ENCODE assay signal across 10 mouse cellular contexts in genomic region chr7:29224756-29225394, GRCm38 (mm10). TPM values are rescaled to one million over a fixed set of nuclear protein-coding genes. Genes with fewer than 3 reads are reported as not detected.
DNase-seq lines count a peak whose midpoint lies in the region; ATAC-seq lines count a peak whose summit lies in the region.
"Had no signal": no experiment of that assay in that cellular context is flagged by ENCODE, and none has a peak within 500 bp of the region (broad histone marks: within the 10 kb centered on the region; RNA-seq: fewer than 3 reads in every experiment).

No protein-coding gene starts in this region.

- DNase-seq in right cerebral cortex, postnatal 10 days (ENCODE audit: low spot score in 2 of 2), result peak; percentile 63 to 72
- no peak for DNase-seq in right cerebral cortex, postnatal 25 days
- DNase-seq in MN1 (ENCODE audit: low spot score), result no peak
- no peak for DNase-seq in natural killer cell, adult 2 months (ENCODE audit: low spot score in 2 of 2)
- DNase-seq in urinary bladder, adult 2 months (ENCODE audit: low spot score), result no peak
- DNase-seq: cerebellum, postnatal 10 days had no signal

- 0 out of 2 replicates have a peak, but pooled peaks cover 7% of the 10 kb centered on the region for H3K9me3 ChIP-seq in embryonic facial prominence, embryonic 12.5 days
- peaks cover 3% of the 10 kb centered on the region; the same call in 1 of the 2 replicates for H3K9me3 ChIP-seq in hindbrain, embryonic 16.5 days (ENCODE audit: control insufficient read depth, low read length)
- no peaks in the 10 kb centered on the region for H3K9me3 ChIP-seq in neural tube, embryonic 15.5 days (replicated peaks)

- no peaks in the 10 kb centered on the region for H3K36me3 ChIP-seq in embryonic facial prominence, embryonic 12.5 days
- H3K36me3 ChIP-seq in hindbrain, embryonic 16.5 days (ENCODE audit: control insufficient read depth, insufficient read depth, low read length), result no peaks in the 10 kb centered on the region
- no peaks in the 10 kb centered on the region for H3K36me3 ChIP-seq in neural tube, embryonic 15.5 days

- H3K27me3 ChIP-seq in embryonic facial prominence, embryonic 12.5 days, result 0 out of 2 replicates have a peak, but pooled peaks cover 4% of the 10 kb centered on the region
- no peaks in the 10 kb centered on the region for H3K27me3 ChIP-seq in hindbrain, embryonic 16.5 days (replicated peaks; ENCODE audit: control insufficient read depth, insufficient read depth, low read length)
- peaks cover 4% of the 10 kb centered on the region for H3K27me3 ChIP-seq in neural tube, embryonic 15.5 days (replicated peaks)

- H3K27ac ChIP-seq in embryonic facial prominence, embryonic 12.5 days, result no peak overlapping the region
- H3K27ac ChIP-seq in hindbrain, embryonic 16.5 days (ENCODE audit: low read depth, low read length), result no peak overlapping the region
- no peak overlapping the region for H3K27ac ChIP-seq in neural tube, embryonic 15.5 days (replicated peaks)
- H3K27ac ChIP-seq: macrophage had no signal

- H3K4me2 ChIP-seq in embryonic facial prominence, embryonic 12.5 days (replicated peaks), result peak overlapping the region; percentile 38
- peak overlapping the region; percentile 50 for H3K4me2 ChIP-seq in hindbrain, embryonic 16.5 days (ENCODE audit: low read length)
- H3K4me2 ChIP-seq in neural tube, embryonic 15.5 days, result peak overlapping the region; percentile 35

- WGBS in embryonic facial prominence, embryonic 12.5 days, result 8% methylated on average over 16 of the region's 16 CpGs
- 12% methylated on average over 16 of the region's 16 CpGs for WGBS in hindbrain, embryonic 16.5 days
- WGBS in neural tube, embryonic 15.5 days, result 14% methylated on average over 16 of the region's 16 CpGs

- H3K4me1 ChIP-seq in embryonic facial prominence, embryonic 12.5 days, result peaks cover 9% of the 10 kb centered on the region
- H3K4me1 ChIP-seq in hindbrain, embryonic 16.5 days (ENCODE audit: control insufficient read depth, insufficient read depth, low read depth, low read length), result peaks cover 8% of the 10 kb centered on the region
- H3K4me1 ChIP-seq in neural tube, embryonic 15.5 days, result peaks cover 11% of the 10 kb centered on the region

- H3K4me3 ChIP-seq in embryonic facial prominence, embryonic 12.5 days, result peak overlapping the region; percentile 1; the same call in 1 of the 2 replicates
- peak overlapping the region; percentile 10; the same call in 1 of the 2 replicates for H3K4me3 ChIP-seq in hindbrain, embryonic 16.5 days (ENCODE audit: low read length)
- peak overlapping the region; percentile 5; the same call in 1 of the 2 replicates for H3K4me3 ChIP-seq in neural tube, embryonic 15.5 days (replicated peaks)

- ATAC-seq in embryonic facial prominence, embryonic 12.5 days (ENCODE audit: insufficient number of reproducible peaks, insufficient read depth, low FRiP score, low TSS enrichment), result 0 out of 2 replicates have a peak, but pooled peaks have one; percentile 29
- ATAC-seq in hindbrain, embryonic 16.5 days, result peak; percentile 78
- ATAC-seq in neural tube, embryonic 15.5 days (ENCODE audit: low FRiP score), result peak; percentile 70

- no peak overlapping the region for H3K9ac ChIP-seq in embryonic facial prominence, embryonic 12.5 days
- H3K9ac ChIP-seq in hindbrain, embryonic 16.5 days (ENCODE audit: low read depth, low read length), result peak overlapping the region; percentile 58
- 0 out of 2 replicates have a peak overlapping the region, but pooled peaks have one; percentile 26 for H3K9ac ChIP-seq in neural tube, embryonic 15.5 days (replicated peaks)

RNA-seq across cellular contexts. Expression of gene Kcnk6, which starts 7.4 kb away (rescaled TPM):
- polyA plus RNA-seq in embryonic facial prominence, embryonic 12.5 days (2016; fragmentation: Nextera tagmentation; extraction: Ambion mirVana), result 1.2 and 1.4 TPM in 2 replicates
- 1.0 and 1.4 TPM in 2 replicates for polyA plus RNA-seq in hindbrain, embryonic 16.5 days (2015; fragmentation: Nextera tagmentation; extraction: Ambion mirVana)
- polyA plus RNA-seq in neural tube, embryonic 15.5 days (2015; fragmentation: Nextera tagmentation; extraction: Ambion mirVana), result 0.54 and 1.4 TPM in 2 replicates
- polyA plus RNA-seq in urinary bladder, adult 2 months (2012; rRNA removed), result 3.9 and 5.4 TPM in 2 replicates

RNA-seq across cellular contexts. Expression of gene Catsperg1, which starts 11.0 kb away (rescaled TPM):
- 0.37 and 0.60 TPM in 2 replicates for polyA plus RNA-seq in embryonic facial prominence, embryonic 12.5 days (2016; fragmentation: Nextera tagmentation; extraction: Ambion mirVana)
- 2.3 and 2.5 TPM in 2 replicates for polyA plus RNA-seq in hindbrain, embryonic 16.5 days (2015; fragmentation: Nextera tagmentation; extraction: Ambion mirVana)
- polyA plus RNA-seq in neural tube, embryonic 15.5 days (2015; fragmentation: Nextera tagmentation; extraction: Ambion mirVana), result 1.9 and 4.4 TPM in 2 replicates
- polyA plus RNA-seq in urinary bladder, adult 2 months (2012; rRNA removed), result 4.9 and 6.7 TPM in 2 replicates

RNA-seq across cellular contexts. Expression of gene Yif1b, which starts 13.3 kb away (rescaled TPM):
- 100 and 104 TPM in 2 replicates for polyA plus RNA-seq in embryonic facial prominence, embryonic 12.5 days (2016; fragmentation: Nextera tagmentation; extraction: Ambion mirVana)
- 109 and 114 TPM in 2 replicates for polyA plus RNA-seq in hindbrain, embryonic 16.5 days (2015; fragmentation: Nextera tagmentation; extraction: Ambion mirVana)
- 112 and 113 TPM in 2 replicates for polyA plus RNA-seq in neural tube, embryonic 15.5 days (2015; fragmentation: Nextera tagmentation; extraction: Ambion mirVana)
- 43.4 and 45.5 TPM in 2 replicates for polyA plus RNA-seq in urinary bladder, adult 2 months (2012; rRNA removed)

RNA-seq across cellular contexts. Expression of gene 2200002D01Rik, which starts 23.4 kb away (rescaled TPM):
- polyA plus RNA-seq in embryonic facial prominence, embryonic 12.5 days (2016; fragmentation: Nextera tagmentation; extraction: Ambion mirVana), result 1.9 and 2.6 TPM in 2 replicates
- 1.2 and 1.9 TPM in 2 replicates for polyA plus RNA-seq in hindbrain, embryonic 16.5 days (2015; fragmentation: Nextera tagmentation; extraction: Ambion mirVana)
- polyA plus RNA-seq in neural tube, embryonic 15.5 days (2015; fragmentation: Nextera tagmentation; extraction: Ambion mirVana), result 1.4 and 12.8 TPM in 2 replicates
- 144 and 178 TPM in 2 replicates for polyA plus RNA-seq in urinary bladder, adult 2 months (2012; rRNA removed)
- polyA plus RNA-seq: macrophage had no signal

RNA-seq across cellular contexts. Expression of gene Psmd8, which starts 44.4 kb away (rescaled TPM):
- 278 and 280 TPM in 2 replicates for polyA plus RNA-seq in embryonic facial prominence, embryonic 12.5 days (2016; fragmentation: Nextera tagmentation; extraction: Ambion mirVana)
- 278 and 284 TPM in 2 replicates for polyA plus RNA-seq in hindbrain, embryonic 16.5 days (2015; fragmentation: Nextera tagmentation; extraction: Ambion mirVana)
- polyA plus RNA-seq in neural tube, embryonic 15.5 days (2015; fragmentation: Nextera tagmentation; extraction: Ambion mirVana), result 266 and 278 TPM in 2 replicates
- polyA plus RNA-seq in urinary bladder, adult 2 months (2012; rRNA removed), result 171 and 187 TPM in 2 replicates

Comparison
In these comparisons a context has a peak if more than half of its experiments do, and no peak if none do; other contexts are left out.
1. DNase-seq: peak in right cerebral cortex, postnatal 10 days (2 of 2); none in right cerebral cortex, postnatal 25 days (single experiment), MN1 (single experiment), natural killer cell, adult 2 months (0 of 2) and urinary bladder, adult 2 months (single experiment).
2. Peak in every context shown above with its lines, with median percentiles within 50 percentile points of each other: ATAC-seq, H3K4me2 ChIP-seq and H3K4me3 ChIP-seq.